Mouse (Mus musculus): ENCODE data around the gene Gid8.
A peak's percentile ranks its signal among the peaks of the same experiment; 100 is the strongest.

DNA sequence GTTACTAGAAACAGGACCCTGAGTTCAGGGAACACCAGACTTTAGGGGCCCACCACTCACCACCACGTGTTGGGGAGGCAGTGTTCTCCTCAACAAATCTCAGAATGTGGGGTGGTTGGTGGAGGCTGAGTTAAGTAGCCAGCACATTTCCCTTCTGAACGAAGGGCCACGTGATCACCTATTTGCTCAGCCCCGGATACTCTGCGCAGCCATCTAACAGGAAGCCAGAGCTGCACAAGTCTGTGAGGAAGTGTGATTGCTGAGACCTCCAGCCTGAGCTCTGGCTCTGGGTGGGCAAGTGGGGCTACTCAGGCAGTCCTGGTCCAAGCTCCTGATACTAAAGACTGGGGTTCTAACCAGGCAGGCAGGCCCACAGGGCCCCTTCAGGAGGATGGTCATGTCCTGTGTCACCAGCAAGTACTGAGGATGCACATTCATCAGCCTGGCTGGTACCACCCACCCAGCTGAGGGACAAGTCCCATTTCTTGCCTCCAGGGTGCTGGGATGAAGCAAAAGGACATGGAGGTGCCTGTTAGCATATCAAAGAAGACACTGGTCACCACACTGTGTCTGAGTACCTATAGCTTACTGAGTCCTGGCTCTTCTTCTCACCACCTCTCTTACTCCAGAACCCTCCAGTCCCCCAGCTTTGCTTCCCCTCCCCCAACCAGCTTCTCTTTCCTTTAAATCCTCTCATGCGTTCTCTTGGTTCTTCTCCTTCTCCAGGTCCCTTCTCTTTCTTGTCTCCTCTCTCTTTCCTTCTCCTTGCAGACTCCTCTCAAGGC is 16.9 kb downstream of the Gid8 start:
- TF ChIP-seq CTCF (conservative IDR thresholded peaks at IDR 0.05 in 1 of 2, IDR thresholded peaks at IDR 0.05 in 1 of 2; ENCODE audit: low read depth in 2 of 2, low read length in 2 of 2), result no peak
- TF ChIP-seq MAFK (IDR thresholded peaks at IDR 0.05; ENCODE audit: insufficient replicate concordance, low read length), result no peak
- peak; percentile 99 for TF ChIP-seq MAX (IDR thresholded peaks at IDR 0.05; ENCODE audit: low read length)

Data from CH12.LX (cell line).